Mouse (Mus musculus) heart, embryonic 10.5 days (tissue): Measurements from ENCODE around the gene Foxm1. TPM values are rescaled to one million over a fixed set of nuclear protein-coding genes. Genes with fewer than 3 reads are reported as not detected.
A peak's percentile ranks its signal among the peaks of the same experiment; 100 is the strongest.

ENCODE experiments used
- DNase-seq: peaks from one replicate; pipeline ENCODE4 v3.0.0-alpha.2; 2017; ENCODE audit warnings: low spot score
- H3K27ac ChIP-seq: fragments of 300-500 bp; sonication (generic); 2 replicates; pipeline ENCODE4 v1.5.1; 2016; ENCODE audit warnings: mild to moderate bottlenecking
- H3K27me3 ChIP-seq: fragments of 300-500 bp; sonication (generic); 2 replicates; pipeline ENCODE4 v1.6.1; 2016; ENCODE audit warnings: mild to moderate bottlenecking; ENCODE audit not compliant: poor library complexity, insufficient read depth, severe bottlenecking
- H3K36me3 ChIP-seq: fragments of 300-500 bp; sonication (generic); 2 replicates; pipeline ENCODE4 v1.6.1; 2016; ENCODE audit warnings: mild to moderate bottlenecking, moderate library complexity
- H3K4me1 ChIP-seq: fragments of 300-500 bp; sonication (generic); 2 replicates; pipeline ENCODE4 v1.6.1; 2016; ENCODE audit warnings: mild to moderate bottlenecking
- H3K4me3 ChIP-seq: fragments of 300-500 bp; sonication (generic); 2 replicates; pipeline ENCODE4 v1.5.1; 2016; ENCODE audit warnings: mild to moderate bottlenecking, moderate library complexity
- H3K9me3 ChIP-seq: fragments of 300-500 bp; sonication (generic); 2 replicates; pipeline ENCODE4 v1.6.1; 2016; ENCODE audit warnings: mild to moderate bottlenecking, moderate library complexity
- WGBS: fragments of 180-500 bp; shearing (Covaris S2); methylation state at CpG from one replicate; pipeline ENCODE4 v1.1.7; 2016; 5-methylcytosine and 5-hydroxymethylcytosine counted together
- polyA plus RNA-seq: library from polyadenylated mRNA; unstranded; fragments of >200 nt; fragmentation: Nextera tagmentation; extraction: Ambion mirVana; gene quantifications from 2 replicates; pipeline ENCODE4 v1.2.1, GENCODE M21; 2016

Foxm1 gene
- polyA plus RNA-seq, 1 experiment from 2014 or later = 33.4 TPM

- WGBS = 86% methylated on average over 1 of the region's 1 CpGs
- Histone ChIP-seq H3K36me3 (peaks cover 38% of the 10 kb centered on the region), H3K27me3 (no peaks in the 10 kb centered on the region), H3K4me1 (peaks cover 10% of the 10 kb centered on the region; the same call in 1 of the 2 replicates), H3K27ac (no peak overlapping the region), H3K9me3 (no peaks in the 10 kb centered on the region), H3K4me3 (no peak overlapping the region)
- DNase-seq = no peak
Observed at GRCm38 (mm10) chr6:128418076-128418475, 55.3 kb downstream of the Foxm1 start.

GRCm38 (mm10) chr6:128421036-128421435, 58.3 kb downstream of the Foxm1 start:
- Histone ChIP-seq H3K4me3 (no peak overlapping the region), H3K4me1 (peaks cover 10% of the 10 kb centered on the region), H3K27me3 (no peaks in the 10 kb centered on the region), H3K36me3 (peaks cover 13% of the 10 kb centered on the region), H3K9me3 (no peaks in the 10 kb centered on the region), H3K27ac (no peak overlapping the region)
- DNase-seq = no peak
- 77% methylated on average over 2 of the region's 2 CpGs for WGBS

- 90% methylated on average over 3 of the region's 3 CpGs for WGBS
- Histone ChIP-seq H3K4me3 (no peak overlapping the region), H3K27me3 (no peaks in the 10 kb centered on the region), H3K36me3 (peaks cover 12% of the 10 kb centered on the region), H3K4me1 (peaks cover 10% of the 10 kb centered on the region), H3K9me3 (no peaks in the 10 kb centered on the region), H3K27ac (no peak overlapping the region)
- DNase-seq = no peak
Observed at GRCm38 (mm10) chr6:128421480-128421879, 58.7 kb downstream of the Foxm1 start.

GRCm38 (mm10) chr6:128423496-128424268, 60.9 kb downstream of the Foxm1 start:
- Histone ChIP-seq H3K4me3 (peak overlapping the region; percentile 69), H3K27me3 (no peaks in the 10 kb centered on the region), H3K9me3 (no peaks in the 10 kb centered on the region), H3K27ac (peak overlapping the region; percentile 95), H3K4me1 (peaks cover 8% of the 10 kb centered on the region), H3K36me3 (peaks cover 18% of the 10 kb centered on the region)
- 47% methylated on average over 15 of the region's 16 CpGs for WGBS
- no peak for DNase-seq

- H3K36me3 ChIP-seq = peaks cover 22% of the 10 kb centered on the region
- H3K9me3 ChIP-seq = no peaks in the 10 kb centered on the region
- under 1% methylated on average over 42 of the region's 42 CpGs for WGBS
- peaks cover 8% of the 10 kb centered on the region for H3K4me1 ChIP-seq
- DNase-seq = peak; percentile 98
- H3K27me3 ChIP-seq = no peaks in the 10 kb centered on the region
- H3K27ac ChIP-seq = peak within 1 kb of the TSS; percentile 95
- peak within 1 kb of the TSS; percentile 69 for H3K4me3 ChIP-seq
Observed at GRCm38 (mm10) chr6:128424269-128425019, 61.7 kb downstream of the Foxm1 start, which contains the start of gene Itfg2. Itfg2 (minus strand) TSS chr6:128424931.

- Histone ChIP-seq H3K4me1 (peaks cover 8% of the 10 kb centered on the region), H3K27ac (peak overlapping the region; percentile 95), H3K4me3 (peak overlapping the region; percentile 69), H3K9me3 (no peaks in the 10 kb centered on the region), H3K36me3 (peaks cover 26% of the 10 kb centered on the region), H3K27me3 (no peaks in the 10 kb centered on the region)
- WGBS = 18% methylated on average over 9 of the region's 9 CpGs
- no peak for DNase-seq
Observed at GRCm38 (mm10) chr6:128425046-128425445, 62.3 kb downstream of the Foxm1 start.

Other genes starting within 250 kb of the Foxm1 start
- gene Tspan9, start 219.4 kb upstream of the Foxm1 start, polyA plus RNA-seq = 111 and 177 TPM in 2 replicates
- gene Tead4, start 62.1 kb upstream of the Foxm1 start, polyA plus RNA-seq = 4.2 and 4.9 TPM in 2 replicates
- gene Tulp3, start 7.1 kb upstream of the Foxm1 start, polyA plus RNA-seq = 13.1 and 16.1 TPM in 2 replicates
- 97.3 and 121 TPM in 2 replicates for gene Rhno1, start 56 bp upstream of the Foxm1 start, polyA plus RNA-seq
- 0.29 TPM in 1 of 2 replicates, not detected in the other for gene Tex52, start 12.5 kb downstream of the Foxm1 start, polyA plus RNA-seq
- gene Gm44596, start 12.5 kb downstream of the Foxm1 start, polyA plus RNA-seq = not detected in 2 replicates
- gene Nrip2, start 36.3 kb downstream of the Foxm1 start, polyA plus RNA-seq = 2.1 and 2.4 TPM in 2 replicates
- 36.9 and 37.1 TPM in 2 replicates for gene Itfg2, start 62.0 kb downstream of the Foxm1 start, polyA plus RNA-seq
- 362 and 541 TPM in 2 replicates for gene Fkbp4, start 75.7 kb downstream of the Foxm1 start, polyA plus RNA-seq
- 0.15 and 0.57 TPM in 2 replicates for gene Pzp, start 163.8 kb downstream of the Foxm1 start, polyA plus RNA-seq
- gene A2ml1, start 218.6 kb downstream of the Foxm1 start, polyA plus RNA-seq = 0.20 TPM in 1 of 2 replicates, not detected in the other